8 mouse cellular contexts compared by ENCODE assay signal in genomic region chr5:139484185-139484814, GRCm38 (mm10). TPM values are rescaled to one million over a fixed set of nuclear protein-coding genes. Genes with fewer than 3 reads are reported as not detected.
DNase-seq lines count a peak whose midpoint lies in the region; ATAC-seq lines count a peak whose summit lies in the region.

Zfand2a (minus strand) TSS chr5:139484549.

- intact Hi-C loops in gastrocnemius, postnatal 14 days (cut with DNase I; ENCODE audit: low total_unique reads), result no loop called here
- intact Hi-C loops in left cerebral cortex, postnatal 10 days (cut with DNase I), result no loop called here

- peak; percentile 94 for ATAC-seq in inflammation-experienced regulatory T-cells, adult 6 months
- ATAC-seq in megakaryocyte-erythroid progenitor cell, adult 5-6 weeks (replicated peaks; ENCODE audit: low FRiP score, low TSS enrichment, poor library complexity, severe bottlenecking), result peak; percentile 98

- DNase-seq in adrenal gland, adult (ENCODE audit: inconsistent age in 2 of 2, low spot score in 1 of 2), result peak; percentile 100
- peak; percentile 100 for DNase-seq in embryo, embryonic 10.5 days (ENCODE audit: low spot score)
- DNase-seq in gastrocnemius, postnatal 14 days, result peak; percentile 99
- peak; percentile 100 for DNase-seq in left cerebral cortex, postnatal 10 days (ENCODE audit: extremely low spot score in 1 of 2, low spot score in 2 of 2)
- DNase-seq in right cerebral cortex, postnatal 25 days, result peak; percentile 99
- peak; percentile 98 to 99 for DNase-seq in urinary bladder, postnatal 4 days (ENCODE audit: low spot score in 2 of 2)

RNA-seq across cellular contexts. Expression of gene Zfand2a, which starts in this region (rescaled TPM):
- 10 to 100 TPM in 1 of 2 experiments, 1 to 10 TPM in 1; 8.6 to 10.2 TPM for total RNA-seq in gastrocnemius, postnatal 14 days (2021)
- 10 to 100 TPM in 1 of 3 experiments, 1 to 10 TPM in 2; 8.1 to 10.3 (median 9.2) TPM for polyA plus RNA-seq in inflammation-experienced regulatory T-cells, adult 6 months (2017; shearing (Covaris generic))
- total RNA-seq in left cerebral cortex, postnatal 10 days (2021), result 100 to 1,000 TPM in 1 of 2 experiments, 10 to 100 TPM in 1; 93.4 to 100 TPM
- 10.9 and 19.5 TPM in 2 replicates for total RNA-seq in megakaryocyte-erythroid progenitor cell, adult 5-6 weeks (2014; fragmentation: Nextera tagmentation)
- 13.6 and 14.7 TPM in 2 replicates for total RNA-seq in megakaryocyte-erythroid progenitor cell, adult 5-6 weeks (2017)

Comparison
In these comparisons a context has a peak if more than half of its experiments do, and no peak if none do; other contexts are left out.
1. Peak in every context shown above with its lines: DNase-seq and ATAC-seq.
2. RNA of gene Zfand2a (total RNA-seq): 93.4 to 100 TPM in left cerebral cortex, postnatal 10 days; 10.9 to 19.5 TPM in megakaryocyte-erythroid progenitor cell, adult 5-6 weeks and 8.6 to 10.2 TPM in gastrocnemius, postnatal 14 days; every median in the first group is over 4 times any median in the second.